Mouse (Mus musculus): ENCODE results near the gene Pde4a. TPM values are rescaled to one million over a fixed set of nuclear protein-coding genes. Genes with fewer than 3 reads are reported as not detected.

The Pde4a gene
- polyA plus RNA-seq, 1 experiment from 2014 or later, result 6.0 TPM

GRCm38 (mm10) chr9:21135329-21135890, 30.1 kb upstream of the Pde4a start:
- no peak overlapping the region for H3K27ac ChIP-seq

DNA sequence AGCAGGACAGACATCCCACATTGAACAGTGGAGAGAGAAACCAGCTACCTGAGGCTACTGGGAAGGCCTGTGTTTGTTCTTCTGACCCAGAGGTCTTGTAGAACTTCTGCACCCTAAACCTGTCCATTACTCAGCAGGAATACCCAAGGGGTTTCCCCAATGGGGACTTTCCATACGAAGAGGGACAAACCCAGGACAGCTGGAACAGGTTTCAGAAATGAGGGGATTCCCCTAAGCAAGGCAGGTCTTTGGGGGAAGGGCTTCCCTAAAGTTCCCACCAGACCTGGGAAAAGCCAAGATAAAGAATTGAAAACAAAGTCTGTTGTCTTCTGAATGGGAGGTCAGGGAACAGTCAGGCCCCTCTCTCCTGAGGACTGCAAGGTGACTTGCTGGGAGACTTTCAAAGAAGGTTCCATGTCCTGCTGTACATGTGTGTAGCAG, 29.6 kb upstream of the Pde4a start:
- Histone ChIP-seq H3K27me3 (replicated peaks) (no peaks in the 10 kb centered on the region), H3K4me3 (replicated peaks) (no peak overlapping the region), H3K4me1 (replicated peaks) (0 out of 2 replicates have a peak, but pooled peaks cover 2% of the 10 kb centered on the region), H3K4me2 (replicated peaks) (no peak overlapping the region), H3K9me3 (no peaks in the 10 kb centered on the region), H3K36me3 (peaks cover 31% of the 10 kb centered on the region), H3K27ac (no peak overlapping the region), H3K9ac (no peak overlapping the region)
- no peak for ATAC-seq
- WGBS, result 58% methylated on average over 1 of the region's 1 CpGs

More at GRCm38 (mm10) chr9:21135329-21135890, 30.1 kb upstream of the Pde4a start:
- ATAC-seq, result no peak
- 78% methylated on average over 4 of the region's 4 CpGs for WGBS
- Histone ChIP-seq H3K9ac (no peak overlapping the region), H3K4me2 (replicated peaks) (no peak overlapping the region), H3K27me3 (replicated peaks) (no peaks in the 10 kb centered on the region), H3K4me3 (replicated peaks) (no peak overlapping the region), H3K36me3 (peaks cover 25% of the 10 kb centered on the region), H3K4me1 (replicated peaks) (peaks cover 4% of the 10 kb centered on the region; the same call in 1 of the 2 replicates), H3K9me3 (no peaks in the 10 kb centered on the region)

DNA sequence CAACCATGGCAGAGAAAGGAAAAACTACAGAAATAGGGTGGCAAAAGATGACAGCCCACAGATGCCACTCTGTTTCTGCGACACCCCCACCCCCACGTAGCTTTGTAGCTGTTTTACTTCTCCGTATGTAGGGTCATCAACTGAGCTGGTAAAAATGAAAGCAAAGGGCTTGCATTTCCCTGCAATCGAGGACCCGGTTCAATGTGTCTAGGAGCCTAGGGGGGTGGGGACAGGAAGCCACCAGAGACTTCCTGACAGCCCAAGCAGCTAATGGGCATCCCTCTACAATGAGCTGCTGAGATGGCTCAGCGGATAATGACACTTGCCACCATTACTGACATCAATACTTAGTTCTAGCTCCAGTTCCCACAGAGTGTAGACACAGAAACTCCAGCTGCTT, 29.1 kb upstream of the Pde4a start:
- H3K27me3 ChIP-seq (replicated peaks), result no peaks in the 10 kb centered on the region
- no peak overlapping the region for H3K4me3 ChIP-seq (replicated peaks)
- H3K27ac ChIP-seq, result no peak overlapping the region
- H3K9ac ChIP-seq, result no peak overlapping the region
- no peaks in the 10 kb centered on the region for H3K9me3 ChIP-seq
- 0 out of 2 replicates have a peak, but pooled peaks cover 2% of the 10 kb centered on the region for H3K4me1 ChIP-seq (replicated peaks)
- H3K36me3 ChIP-seq, result peaks cover 35% of the 10 kb centered on the region
- WGBS, result 83% methylated on average over 6 of the region's 6 CpGs
- no peak for ATAC-seq
- no peak overlapping the region for H3K4me2 ChIP-seq (replicated peaks)

DNA sequence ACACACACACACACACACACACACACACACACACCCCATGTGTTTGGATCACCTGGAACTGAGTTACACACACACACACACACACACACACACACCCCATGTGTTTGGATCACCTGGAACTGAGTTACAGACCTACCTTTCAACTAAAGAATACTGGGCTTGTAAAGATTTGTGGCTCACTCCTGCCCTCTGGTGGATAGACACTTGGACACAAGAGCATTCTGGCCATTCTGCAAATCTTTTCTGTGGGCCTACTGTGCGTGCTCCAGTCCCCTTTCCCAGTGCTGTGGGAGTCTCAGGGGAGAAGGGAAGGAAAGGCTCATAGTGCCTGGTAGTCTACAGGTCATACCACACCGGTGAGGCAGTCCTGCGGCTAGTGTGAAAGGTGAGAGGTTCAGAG, 28.3 kb upstream of the Pde4a start:
- no peak overlapping the region for H3K4me2 ChIP-seq (replicated peaks)
- ATAC-seq, result peak; percentile 35
- no peak overlapping the region for H3K27ac ChIP-seq
- no peaks in the 10 kb centered on the region for H3K27me3 ChIP-seq (replicated peaks)
- peaks cover 42% of the 10 kb centered on the region for H3K36me3 ChIP-seq
- no peak overlapping the region for H3K9ac ChIP-seq
- no peaks in the 10 kb centered on the region for H3K9me3 ChIP-seq
- no peak overlapping the region for H3K4me3 ChIP-seq (replicated peaks)
- 0 out of 2 replicates have a peak, but pooled peaks cover 2% of the 10 kb centered on the region for H3K4me1 ChIP-seq (replicated peaks)
- 50% methylated on average over 3 of the region's 3 CpGs for WGBS

DNA sequence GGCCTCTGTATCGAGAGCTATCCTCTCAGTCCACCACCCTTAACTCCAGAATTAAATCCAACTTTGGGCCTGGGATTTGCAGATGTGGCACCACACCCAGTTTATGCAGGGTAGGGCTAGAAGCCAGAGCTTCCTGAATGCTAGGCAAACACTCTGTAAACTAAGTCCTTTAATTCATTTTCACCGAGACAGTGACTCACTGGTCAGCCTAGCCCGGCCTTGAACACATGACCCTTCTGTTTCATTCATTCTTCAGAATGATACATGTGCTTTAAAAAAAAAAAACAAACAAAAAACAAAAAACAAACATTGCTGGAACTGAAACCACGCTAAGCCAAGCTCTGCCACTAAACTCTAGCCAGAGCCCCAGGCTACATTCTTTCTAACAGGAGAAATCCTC, 27.1 kb upstream of the Pde4a start:
- Histone ChIP-seq H3K36me3 (peaks cover 51% of the 10 kb centered on the region), H3K9ac (no peak overlapping the region), H3K27ac (no peak overlapping the region), H3K27me3 (replicated peaks) (no peaks in the 10 kb centered on the region), H3K4me3 (replicated peaks) (no peak overlapping the region), H3K9me3 (no peaks in the 10 kb centered on the region), H3K4me1 (replicated peaks) (0 out of 2 replicates have a peak, but pooled peaks cover 2% of the 10 kb centered on the region), H3K4me2 (replicated peaks) (no peak overlapping the region)
- WGBS, result 74% methylated on average over 4 of the region's 4 CpGs
- ATAC-seq, result no peak

- no peak for ATAC-seq
- H3K4me1 ChIP-seq (replicated peaks), result peaks cover 10% of the 10 kb centered on the region
- H3K9ac ChIP-seq, result no peak overlapping the region
- no peak overlapping the region for H3K4me3 ChIP-seq (replicated peaks)
- H3K27me3 ChIP-seq (replicated peaks), result no peaks in the 10 kb centered on the region
- no peak overlapping the region for H3K27ac ChIP-seq
- WGBS, result 92% methylated on average over 14 of the region's 14 CpGs
- H3K9me3 ChIP-seq, result no peaks in the 10 kb centered on the region
- no peak overlapping the region for H3K4me2 ChIP-seq (replicated peaks)
- peaks cover 61% of the 10 kb centered on the region for H3K36me3 ChIP-seq
These were observed 23.6 kb upstream of the Pde4a start for GRCm38 (mm10) chr9:21141922-21142321.

- Histone ChIP-seq H3K27me3 (replicated peaks) (no peaks in the 10 kb centered on the region), H3K36me3 (peaks cover 46% of the 10 kb centered on the region), H3K4me3 (replicated peaks) (no peak overlapping the region), H3K27ac (no peak overlapping the region), H3K9ac (no peak overlapping the region), H3K9me3 (no peaks in the 10 kb centered on the region), H3K4me1 (replicated peaks) (peaks cover 33% of the 10 kb centered on the region), H3K4me2 (replicated peaks) (no peak overlapping the region)
- WGBS, result 90% methylated on average over 3 of the region's 3 CpGs
- ATAC-seq, result no peak
These were observed 21.2 kb upstream of the Pde4a start for GRCm38 (mm10) chr9:21144361-21144760.

DNA sequence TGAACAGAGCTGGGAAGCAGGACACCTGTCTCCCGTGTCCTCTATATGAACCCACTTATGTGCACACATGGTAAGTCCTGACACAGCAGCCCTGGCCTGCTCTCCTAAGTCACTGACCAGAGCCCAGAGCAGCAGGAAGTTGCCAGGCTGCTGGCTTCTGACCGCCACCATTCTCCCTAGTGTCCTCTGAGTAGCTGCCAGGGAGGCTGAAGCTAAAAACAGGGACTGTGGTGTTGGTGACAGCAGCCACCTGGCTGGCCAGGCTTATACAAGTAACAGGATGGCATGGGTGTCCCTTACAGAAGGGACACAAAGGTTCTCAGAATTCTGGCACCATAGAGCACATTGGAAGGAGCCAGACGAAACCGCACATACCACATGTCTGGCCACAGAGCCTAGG, 20.1 kb upstream of the Pde4a start:
- Histone ChIP-seq H3K27me3 (replicated peaks) (no peaks in the 10 kb centered on the region), H3K9ac (no peak overlapping the region), H3K4me3 (replicated peaks) (no peak overlapping the region), H3K4me2 (replicated peaks) (no peak overlapping the region), H3K4me1 (replicated peaks) (peaks cover 36% of the 10 kb centered on the region), H3K9me3 (no peaks in the 10 kb centered on the region), H3K27ac (no peak overlapping the region), H3K36me3 (peaks cover 35% of the 10 kb centered on the region)
- WGBS, result 95% methylated on average over 4 of the region's 4 CpGs
- ATAC-seq, result no peak

- Histone ChIP-seq H3K4me1 (replicated peaks) (peaks cover 36% of the 10 kb centered on the region), H3K9me3 (no peaks in the 10 kb centered on the region), H3K4me2 (replicated peaks) (peak overlapping the region; percentile 51), H3K9ac (peak overlapping the region; percentile 35; the same call in 1 of the 2 replicates), H3K27me3 (replicated peaks) (no peaks in the 10 kb centered on the region), H3K36me3 (peaks cover 23% of the 10 kb centered on the region), H3K4me3 (replicated peaks) (peak overlapping the region; percentile 17), H3K27ac (peak overlapping the region; percentile 41)
- peak; percentile 52 for ATAC-seq
- 34% methylated on average over 10 of the region's 10 CpGs for WGBS
These were observed 18.8 kb upstream of the Pde4a start for GRCm38 (mm10) chr9:21146722-21147121.

DNA sequence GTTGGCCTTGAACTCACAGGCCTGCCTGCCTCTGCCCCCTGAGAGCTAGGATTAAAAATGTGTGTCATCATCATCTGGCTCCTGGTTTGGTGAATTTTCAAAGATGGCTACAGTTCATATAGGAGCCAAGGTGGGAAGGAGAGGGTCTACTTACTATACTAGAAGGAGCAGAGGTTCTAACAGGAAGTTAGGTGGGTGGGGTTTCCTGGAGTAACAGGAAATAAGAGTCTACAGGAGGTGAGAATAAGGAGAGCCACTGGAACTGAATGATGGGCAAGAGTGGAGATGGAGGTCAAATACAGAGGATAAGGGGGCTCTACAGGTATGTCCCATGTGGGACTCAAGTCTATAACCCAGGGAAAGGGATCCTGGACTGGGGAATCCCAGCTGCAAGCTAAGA, 17.1 kb upstream of the Pde4a start:
- Histone ChIP-seq H3K4me1 (replicated peaks) (peaks cover 44% of the 10 kb centered on the region), H3K4me3 (replicated peaks) (peak overlapping the region; percentile 71), H3K36me3 (peaks cover 9% of the 10 kb centered on the region), H3K27ac (no peak overlapping the region), H3K9me3 (no peaks in the 10 kb centered on the region), H3K27me3 (replicated peaks) (no peaks in the 10 kb centered on the region), H3K9ac (peak overlapping the region; percentile 84), H3K4me2 (replicated peaks) (peak overlapping the region; percentile 81)
- no peak for ATAC-seq

DNA sequence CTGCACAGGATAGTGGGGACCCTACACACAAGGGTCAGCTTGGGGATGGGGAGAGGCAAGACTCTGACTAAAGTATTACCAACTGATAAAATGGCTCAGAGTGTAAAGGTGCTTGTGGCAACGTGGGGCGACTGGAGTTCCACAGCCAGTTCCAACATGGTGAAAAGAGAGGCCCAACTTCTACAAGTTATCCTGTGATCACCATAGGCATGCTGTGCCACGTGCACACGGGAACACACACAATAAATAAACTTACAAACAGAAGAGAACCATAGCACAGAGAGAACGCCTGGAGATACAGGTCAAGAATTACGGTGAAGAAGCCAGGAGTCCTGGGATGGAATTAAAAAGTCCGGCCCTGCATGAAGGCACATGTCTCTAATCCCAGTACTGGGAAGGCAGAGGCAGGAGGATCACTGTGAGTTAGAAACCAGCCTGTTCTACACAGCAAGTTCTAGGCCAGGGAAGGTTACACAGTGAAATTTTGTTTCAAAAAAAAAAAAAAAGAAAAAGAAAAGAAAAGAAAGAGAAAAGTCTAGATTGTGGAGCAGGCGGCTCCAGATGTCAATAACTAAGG, 16.3 kb upstream of the Pde4a start:
- peaks cover 9% of the 10 kb centered on the region for H3K36me3 ChIP-seq
- peak overlapping the region; percentile 81 for H3K4me2 ChIP-seq (replicated peaks)
- H3K4me1 ChIP-seq (replicated peaks), result peaks cover 50% of the 10 kb centered on the region
- peak overlapping the region; percentile 71 for H3K4me3 ChIP-seq (replicated peaks)
- ATAC-seq, result no peak
- H3K27me3 ChIP-seq (replicated peaks), result no peaks in the 10 kb centered on the region
- peak overlapping the region; percentile 81 for H3K27ac ChIP-seq
- no peaks in the 10 kb centered on the region for H3K9me3 ChIP-seq
- WGBS, result 6% methylated on average over 8 of the region's 8 CpGs
- H3K9ac ChIP-seq, result peak overlapping the region; percentile 84

GRCm38 (mm10) chr9:21149654-21150419, 15.7 kb upstream of the Pde4a start, which contains the start of gene Cdc37:
TSS of gene Cdc37 (minus strand) at chr9:21149982.
- Histone ChIP-seq H3K9me3 (no peaks in the 10 kb centered on the region), H3K36me3 (0 out of 2 replicates have a peak, but pooled peaks cover 2% of the 10 kb centered on the region), H3K4me1 (replicated peaks) (peaks cover 54% of the 10 kb centered on the region), H3K27ac (peak within 1 kb of the TSS; percentile 81), H3K27me3 (replicated peaks) (no peaks in the 10 kb centered on the region), H3K4me2 (replicated peaks) (peak within 1 kb of the TSS; percentile 81), H3K9ac (peak within 1 kb of the TSS; percentile 84), H3K4me3 (replicated peaks) (peak within 1 kb of the TSS; percentile 71)
- peak; percentile 95 for ATAC-seq
- 3% methylated on average over 56 of the region's 56 CpGs for WGBS

Data from intestine, embryonic 15.5 days (tissue).